Mouse (Mus musculus) olfactory bulb, adult 2 months (tissue): ENCODE measurements around the gene Il1r1. TPM values are rescaled to one million over a fixed set of nuclear protein-coding genes. Genes with fewer than 3 reads are reported as not detected.

ENCODE experiments used
- H3K27ac ChIP-seq: fragments of 200-500 bp; 2 replicates; pipeline ENCODE4 v1.5.1; 2012; ENCODE audit warnings: low read depth, low read length; ENCODE audit not compliant: insufficient read depth
- H3K4me1 ChIP-seq: fragments of 200-500 bp; 2 replicates; pipeline ENCODE4 v1.6.1; 2012; ENCODE audit warnings: low read length; ENCODE audit not compliant: control insufficient read depth, insufficient read depth
- H3K4me3 ChIP-seq: fragments of 200-500 bp; 2 replicates; pipeline ENCODE4 v1.5.1; 2012; ENCODE audit warnings: mild to moderate bottlenecking, low read depth, low read length, moderate library complexity; ENCODE audit not compliant: insufficient read depth
- CTCF ChIP-seq: fragments of 200-500 bp; IDR thresholded peaks from 2 replicates; pipeline ENCODE4 v1.5.1; 2012; ENCODE audit warnings: low read depth, mild to moderate bottlenecking, low read length, moderate library complexity; ENCODE audit not compliant: insufficient read depth
- POLR2A ChIP-seq: fragments of 200-500 bp; IDR thresholded peaks from 2 replicates; pipeline ENCODE4 v1.6.1; 2012; ENCODE audit warnings: mild to moderate bottlenecking, low read depth, low read length, moderate library complexity; ENCODE audit not compliant: insufficient read depth
- whole genome bisulfite sequencing: fragments of 180-500 bp; shearing (Covaris S2); methylation state at CpG from one replicate; pipeline ENCODE4 v1.1.7; 2018; 5-methylcytosine and 5-hydroxymethylcytosine counted together
- polyA plus RNA-seq: library from polyadenylated mRNA; stranded (reverse); fragments of >200 nt; gene quantifications from 2 replicates; pipeline ENCODE4 v1.2.4, GENCODE M21; 2012; ENCODE audit warnings: low replicate concordance; ENCODE audit not compliant: missing spikeins, insufficient read depth, insufficient read length

The Il1r1 gene
- polyA plus RNA-seq, 1 experiment, result not detected

GRCm38 (mm10) chr1:40242717-40243116, 17.8 kb downstream of the Il1r1 start:
- TF ChIP-seq POLR2A (no peak), CTCF (no peak)
- H3K4me3 ChIP-seq, result no peak overlapping the region
- WGBS, result 93% methylated on average over 1 of the region's 1 CpGs
- no peaks in the 10 kb centered on the region for H3K4me1 ChIP-seq
- H3K27ac ChIP-seq, result no peak overlapping the region

GRCm38 (mm10) chr1:40243561-40243998, 18.7 kb downstream of the Il1r1 start:
- Histone ChIP-seq H3K27ac (no peak overlapping the region), H3K4me1 (no peaks in the 10 kb centered on the region), H3K4me3 (no peak overlapping the region)
- TF ChIP-seq POLR2A (no peak), CTCF (no peak)
- 79% methylated on average over 3 of the region's 3 CpGs for WGBS

GRCm38 (mm10) chr1:40250425-40250824, 25.5 kb downstream of the Il1r1 start:
- WGBS, result 41% methylated on average over 4 of the region's 4 CpGs

GRCm38 (mm10) chr1:40252507-40252906, 27.6 kb downstream of the Il1r1 start:
- 90% methylated on average over 6 of the region's 6 CpGs for WGBS
- no peak overlapping the region for H3K4me3 ChIP-seq
- no peak overlapping the region for H3K27ac ChIP-seq
- no peaks in the 10 kb centered on the region for H3K4me1 ChIP-seq
- TF ChIP-seq POLR2A (no peak), CTCF (no peak)

More at GRCm38 (mm10) chr1:40250425-40250824, 25.5 kb downstream of the Il1r1 start:
- no peaks in the 10 kb centered on the region for H3K4me1 ChIP-seq
- no peak overlapping the region for H3K27ac ChIP-seq
- TF ChIP-seq CTCF (no peak), POLR2A (no peak)
- H3K4me3 ChIP-seq, result no peak overlapping the region

- H3K4me3 ChIP-seq, result no peak overlapping the region
- no peaks in the 10 kb centered on the region for H3K4me1 ChIP-seq
- 95% methylated on average over 5 of the region's 5 CpGs for WGBS
- TF ChIP-seq POLR2A, result no peak
- H3K27ac ChIP-seq, result no peak overlapping the region
Observed at GRCm38 (mm10) chr1:40253940-40254339, 29.1 kb downstream of the Il1r1 start.

GRCm38 (mm10) chr1:40254347-40255057, 29.6 kb downstream of the Il1r1 start:
- 71% methylated on average over 3 of the region's 3 CpGs for WGBS
- Histone ChIP-seq H3K27ac (no peak overlapping the region), H3K4me1 (no peaks in the 10 kb centered on the region), H3K4me3 (no peak overlapping the region)
- TF ChIP-seq POLR2A (no peak), CTCF (no peak)

- Histone ChIP-seq H3K4me3 (no peak overlapping the region), H3K4me1 (peaks cover 12% of the 10 kb centered on the region), H3K27ac (no peak overlapping the region)
- TF ChIP-seq POLR2A, result no peak
- no peak for TF ChIP-seq CTCF
- WGBS, result 88% methylated on average over 9 of the region's 9 CpGs
Observed at GRCm38 (mm10) chr1:40262441-40263121, 37.7 kb downstream of the Il1r1 start.

GRCm38 (mm10) chr1:40263122-40263498, 38.2 kb downstream of the Il1r1 start:
- Histone ChIP-seq H3K4me1 (peaks cover 12% of the 10 kb centered on the region), H3K27ac (no peak overlapping the region), H3K4me3 (no peak overlapping the region)
- 85% methylated on average over 7 of the region's 7 CpGs for WGBS
- TF ChIP-seq CTCF, result no peak
- TF ChIP-seq POLR2A, result no peak

- Histone ChIP-seq H3K4me1 (peaks cover 12% of the 10 kb centered on the region), H3K4me3 (no peak overlapping the region), H3K27ac (no peak overlapping the region)
- 94% methylated on average over 8 of the region's 8 CpGs for WGBS
- TF ChIP-seq POLR2A (no peak), CTCF (no peak)
Observed at GRCm38 (mm10) chr1:40263679-40264078, 38.8 kb downstream of the Il1r1 start.
